Mouse (Mus musculus) cerebellum, postnatal 4 days (tissue): ENCODE measurements around the gene Tfam.

Experiments used
- DNase-seq, 2 experiments: peaks; one replicate each; pipeline ENCODE4 v3.0.0; 2022; ENCODE audit warnings: low spot score in 2 of 2, mixed read lengths in 1 of 2

Tfam gene

DNA sequence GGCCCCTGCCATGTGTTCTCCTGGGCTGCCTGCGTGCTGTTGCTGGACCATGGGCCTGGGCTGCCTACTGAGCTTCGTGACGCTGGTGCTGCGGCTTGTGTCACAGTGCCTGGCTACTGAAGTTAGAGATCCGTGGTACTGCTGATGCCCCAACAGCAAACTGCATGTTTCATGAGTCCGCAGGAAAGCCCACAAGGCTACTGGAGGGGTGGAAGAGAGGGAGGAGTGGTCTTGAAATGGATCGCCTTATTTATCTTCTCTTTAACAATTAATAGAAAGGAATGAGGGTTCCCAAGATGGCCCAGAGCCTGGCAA lies at the start of gene Tfam:
Gene Tfam, minus strand, starts transcription at position 41 of the 315 bp plus-strand sequence.
- no peak for DNase-seq

DNA sequence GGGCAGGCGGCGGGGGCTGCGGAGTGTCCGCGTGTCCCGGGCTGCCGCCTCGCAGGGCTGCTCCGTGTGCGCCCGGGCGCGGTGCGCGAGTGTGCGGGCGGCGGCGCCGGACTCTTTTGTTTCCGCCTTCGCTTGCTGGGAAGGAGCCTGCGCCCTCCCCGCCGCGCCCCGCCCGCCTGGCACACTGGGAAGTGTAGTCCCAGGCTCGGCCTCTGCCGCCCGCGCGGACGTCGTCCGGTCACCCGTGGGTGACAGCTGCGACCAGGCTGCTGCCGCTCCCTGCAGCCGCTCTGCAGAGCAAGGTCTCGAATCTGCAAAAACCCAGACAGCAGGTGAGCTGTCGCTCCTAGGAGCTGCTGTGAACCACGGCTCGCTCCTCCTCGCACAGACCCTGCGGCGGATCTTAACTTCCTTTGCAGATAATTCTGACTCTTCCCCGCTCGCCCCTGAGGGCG lies 47.1 kb upstream of the Tfam start, which contains the start of gene Ube2d1:
Gene Ube2d1, minus strand, starts transcription at position 137 of the 455 bp plus-strand sequence.
- peak; percentile 81 to 89 for DNase-seq

GRCm38 (mm10) chr10:71284511-71285125 lies 46.5 kb upstream of the Tfam start:
- peak in 1 of 2 experiments; percentile 37 for DNase-seq

- DNase-seq, result no peak
These were observed 46.0 kb upstream of the Tfam start for GRCm38 (mm10) chr10:71284131-71284510.

- DNase-seq, result no peak
These were observed 35.1 kb upstream of the Tfam start for GRCm38 (mm10) chr10:71273008-71273739.

- DNase-seq, result no peak
These were observed 29.9 kb upstream of the Tfam start for GRCm38 (mm10) chr10:71267973-71268372.

DNA sequence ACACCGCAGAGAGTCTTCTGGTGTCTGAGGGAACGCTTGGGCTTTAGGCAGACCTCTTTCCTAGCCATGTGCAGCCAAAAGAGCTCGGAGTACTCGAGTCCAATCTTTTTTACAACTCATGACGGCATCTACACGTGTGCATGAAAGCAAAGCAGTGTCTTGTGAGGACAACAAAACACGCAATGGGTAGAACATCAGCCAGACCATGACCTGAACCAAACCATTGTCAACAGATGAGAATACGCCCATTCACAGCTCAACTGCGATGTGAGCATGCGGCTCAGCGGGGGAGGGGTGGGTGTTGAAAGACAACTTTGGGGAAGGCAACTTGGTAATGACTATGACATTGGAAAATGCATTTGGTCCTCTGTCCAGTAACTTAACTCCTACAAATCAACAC lies 29.4 kb upstream of the Tfam start:
- no peak for DNase-seq

DNA sequence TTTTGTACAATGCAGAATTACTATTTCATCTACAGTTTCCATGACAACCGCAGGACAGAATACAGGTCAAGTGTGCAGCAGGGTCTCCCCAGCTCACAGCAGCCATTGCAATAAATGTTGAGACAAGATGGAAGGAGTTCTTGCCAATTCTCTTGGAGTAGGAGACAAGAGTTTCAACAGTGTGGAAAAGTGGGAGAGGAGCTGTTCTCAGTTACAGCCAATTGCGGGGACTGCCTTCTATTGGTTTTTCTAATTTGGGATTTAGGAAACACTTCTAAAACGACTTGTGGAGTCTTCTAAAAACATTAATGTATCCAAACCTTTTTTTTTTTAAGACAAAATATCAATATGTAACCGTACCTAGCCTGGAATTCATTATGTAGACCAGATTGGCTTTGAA lies 27.0 kb upstream of the Tfam start:
- no peak for DNase-seq

- no peak for DNase-seq
These were observed 23.6 kb upstream of the Tfam start for GRCm38 (mm10) chr10:71261637-71262036.

GRCm38 (mm10) chr10:71258943-71259342 lies 20.9 kb upstream of the Tfam start:
- DNase-seq, result no peak

GRCm38 (mm10) chr10:71258516-71258915 lies 20.4 kb upstream of the Tfam start:
- DNase-seq, result no peak

DNA sequence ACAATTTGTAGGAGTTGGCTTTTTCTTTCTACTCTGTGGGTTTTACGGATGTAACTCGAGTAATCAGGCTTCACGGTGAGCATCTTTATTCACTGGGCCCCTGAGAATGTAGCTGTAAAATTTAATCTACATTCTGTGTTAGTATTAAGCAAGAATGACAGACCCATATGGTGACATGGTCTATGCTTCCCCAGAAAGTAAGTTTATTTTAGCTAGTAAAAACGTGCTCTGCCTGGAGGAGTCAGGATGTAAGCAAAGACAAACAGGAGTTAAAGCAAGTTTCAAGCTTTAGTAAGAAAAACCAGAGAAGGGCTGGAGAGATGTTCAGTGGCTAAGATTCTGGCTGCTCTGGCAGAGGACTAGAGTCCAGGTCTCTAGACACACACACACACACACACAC lies 15.1 kb upstream of the Tfam start:
- DNase-seq, result no peak

- DNase-seq, result no peak
These were observed 14.3 kb upstream of the Tfam start for GRCm38 (mm10) chr10:71252421-71252820.

GRCm38 (mm10) chr10:71251846-71252245 lies 13.8 kb upstream of the Tfam start:
- no peak for DNase-seq

- DNase-seq, result no peak
These were observed 13.2 kb upstream of the Tfam start for GRCm38 (mm10) chr10:71251256-71251655.

DNA sequence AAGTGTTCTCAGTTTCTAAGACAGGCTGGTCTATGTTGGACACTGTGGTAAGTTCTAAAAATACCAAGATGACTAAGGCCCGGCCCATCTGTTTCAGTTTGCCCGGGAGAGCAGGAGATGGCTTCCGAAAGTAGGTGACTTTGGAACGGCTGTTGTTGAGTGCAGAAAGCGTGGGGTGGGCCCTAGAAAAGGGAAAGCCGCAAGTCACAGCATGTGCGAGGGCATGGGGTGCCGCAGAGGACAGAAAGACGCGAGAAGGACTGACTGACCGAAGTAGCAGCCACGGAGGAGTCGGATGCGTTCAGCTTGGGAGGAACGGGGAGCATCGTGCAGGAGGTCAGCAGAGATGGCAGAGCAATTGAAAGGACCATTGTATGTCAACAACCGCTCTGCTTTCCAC lies 12.4 kb upstream of the Tfam start:
- no peak for DNase-seq

DNA sequence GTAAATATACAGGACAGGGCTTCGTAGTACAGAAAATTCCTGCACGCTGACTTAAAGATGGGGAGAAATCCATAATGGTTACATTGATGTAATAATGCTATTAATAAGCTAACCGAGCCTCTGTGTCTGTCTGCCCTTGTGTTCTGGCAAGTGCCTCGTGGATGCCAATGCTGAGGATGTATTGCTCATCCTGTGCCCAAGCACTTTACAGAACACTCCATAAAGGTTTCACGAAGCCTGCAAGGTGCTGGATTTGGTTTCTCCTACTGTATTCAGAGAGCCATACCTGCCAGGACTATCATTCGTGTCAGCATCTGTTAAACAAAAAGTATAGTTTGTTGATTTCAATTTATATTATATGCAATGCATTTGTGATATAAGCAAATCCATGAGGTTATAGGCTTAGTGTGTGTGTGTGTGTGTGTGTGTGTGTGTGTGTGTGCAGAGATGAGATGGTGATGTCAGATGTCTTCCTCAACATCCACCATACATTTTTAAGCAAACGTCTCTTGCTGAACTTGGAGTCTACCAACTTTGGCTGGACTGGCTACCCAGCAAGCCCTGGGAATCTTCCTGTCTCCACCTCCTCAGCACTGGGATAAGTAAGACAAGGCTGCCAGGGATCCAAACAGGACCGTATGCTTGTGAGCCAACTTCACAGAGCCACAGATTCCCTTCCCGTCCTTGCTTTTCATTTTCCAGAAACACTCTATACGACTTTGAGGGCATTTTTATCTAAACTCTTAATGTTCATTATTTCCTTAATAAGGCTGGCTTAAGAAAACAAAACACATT lies 11.2 kb upstream of the Tfam start:
- DNase-seq, result no peak

- DNase-seq, result no peak
These were observed 8.9 kb upstream of the Tfam start for GRCm38 (mm10) chr10:71246956-71247355.

DNA sequence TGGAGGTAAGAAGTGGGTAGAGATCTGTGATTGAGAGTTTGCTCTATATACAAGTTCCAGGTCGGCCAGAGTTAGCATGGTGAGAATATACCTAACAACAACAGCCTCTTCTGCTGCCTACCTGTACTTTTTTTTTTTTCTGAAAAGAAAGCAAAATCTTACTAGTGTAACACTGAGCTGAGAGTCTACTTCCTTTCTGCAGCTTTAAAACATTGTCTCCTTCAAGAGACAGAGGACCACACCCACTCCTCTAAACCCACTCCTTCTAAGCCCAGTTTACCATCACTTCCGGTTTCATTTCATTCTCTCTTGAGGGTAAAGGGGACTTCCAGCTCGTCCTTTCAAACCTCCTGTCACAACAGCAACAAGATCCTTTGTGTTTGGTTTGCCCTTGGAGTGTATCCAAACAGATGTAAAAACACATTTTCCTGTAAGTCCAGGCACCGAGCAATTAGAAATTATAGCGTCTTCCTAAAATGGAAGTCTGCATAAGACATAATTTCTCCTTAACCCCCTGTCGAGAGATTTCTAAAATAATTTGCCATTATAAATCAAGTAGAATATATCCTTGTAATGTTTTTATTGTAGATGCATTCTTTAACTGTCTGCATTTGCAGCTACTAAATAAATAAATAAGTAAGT lies 1.5 kb upstream of the Tfam start:
- no peak for DNase-seq

GRCm38 (mm10) chr10:71237516-71238239 lies 402 bp downstream of the Tfam start:
- peak; percentile 90 to 96 for DNase-seq

DNA sequence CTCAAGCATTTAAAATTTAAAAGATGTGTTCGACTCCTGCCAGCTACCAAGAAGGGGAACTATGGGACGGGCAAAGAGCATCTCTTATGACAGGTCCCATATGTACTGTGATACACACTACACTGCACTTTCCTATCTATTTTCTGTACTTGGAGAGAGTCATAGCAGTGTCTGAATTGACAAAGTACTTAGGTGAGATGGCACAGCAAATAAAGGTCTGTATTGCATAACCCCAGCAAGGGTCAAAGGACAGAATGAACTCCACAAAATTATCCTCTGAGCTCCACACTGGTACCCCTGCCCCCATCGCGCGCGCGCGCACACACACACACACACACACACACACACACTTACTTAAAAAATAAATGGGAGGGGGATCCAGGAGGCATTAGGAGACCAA lies 4.0 kb downstream of the Tfam start:
- no peak for DNase-seq

DNA sequence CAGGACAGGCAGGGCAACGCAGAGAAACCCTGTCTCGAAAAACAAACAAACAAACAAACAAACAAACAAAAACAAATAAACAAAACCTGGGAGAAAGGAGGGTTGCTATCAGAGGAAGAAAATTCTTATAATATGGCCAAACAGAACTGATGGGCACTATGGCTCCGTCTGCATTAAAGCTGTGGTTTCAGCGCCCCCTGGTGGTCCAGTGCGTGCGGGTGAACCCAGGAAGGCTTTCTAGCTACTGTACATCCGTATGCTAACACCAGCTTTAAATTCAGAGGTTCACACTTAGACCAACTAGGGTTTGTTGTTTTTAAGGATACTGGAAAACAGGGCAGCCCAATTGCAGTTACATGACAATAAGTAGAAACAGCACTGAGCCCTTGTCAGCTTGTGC lies 12.2 kb downstream of the Tfam start:
- DNase-seq, result peak; percentile 85 to 90
